In the genomic region with DNA sequence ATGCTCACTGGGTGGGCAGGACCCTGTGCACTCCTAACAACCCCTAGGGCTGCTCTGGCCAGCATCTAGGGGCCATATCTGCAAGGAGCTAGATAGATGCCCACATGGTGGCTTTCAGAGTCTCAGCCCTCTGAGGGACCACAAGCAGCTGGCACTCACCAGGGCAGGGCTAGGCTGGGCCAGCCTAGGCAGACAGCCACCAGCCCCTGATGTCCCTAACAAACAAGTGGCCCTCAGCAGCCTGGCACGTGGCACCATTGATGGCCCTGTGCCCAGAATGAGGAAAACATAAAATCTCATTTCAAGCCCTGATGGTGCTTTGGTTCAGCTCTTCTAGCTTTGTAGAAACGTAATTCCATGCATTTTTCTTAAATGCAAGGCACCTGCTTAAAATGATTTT, we compare ENCODE assay signal across 12 mouse cellular contexts.
DNase-seq lines count a peak whose midpoint lies in the region; ATAC-seq lines count a peak whose summit lies in the region.
"Had no signal": no experiment of that assay in that cellular context is flagged by ENCODE, and none has a peak within 500 bp of the region (broad histone marks: within the 10 kb centered on the region; RNA-seq: fewer than 3 reads in every experiment).

No protein-coding gene starts in this region.

- no peak overlapping the region for H3K4me2 ChIP-seq in kidney, embryonic 14.5 days (replicated peaks; ENCODE audit: low read depth, low read length)
- H3K4me2 ChIP-seq: embryonic facial prominence, embryonic 15.5 days; neural tube, embryonic 13.5 days had no signal

- ATAC-seq in kidney, embryonic 14.5 days (ENCODE audit: low FRiP score, low TSS enrichment), result no peak

- H3K27ac ChIP-seq in kidney, embryonic 14.5 days (ENCODE audit: low read depth, low read length), result no peak overlapping the region
- no peak overlapping the region for H3K27ac ChIP-seq in embryonic facial prominence, embryonic 10.5 days (replicated peaks)
- H3K27ac ChIP-seq: embryonic facial prominence, embryonic 15.5 days; liver, embryonic 14.5 days; neural tube, embryonic 13.5 days had no signal

- no peak overlapping the region for H3K9ac ChIP-seq in kidney, embryonic 14.5 days (ENCODE audit: low read depth, low read length)
- H3K9ac ChIP-seq: embryonic facial prominence, embryonic 15.5 days; liver, embryonic 14.5 days; neural tube, embryonic 13.5 days had no signal

- no peaks in the 10 kb centered on the region for H3K36me3 ChIP-seq in kidney, embryonic 14.5 days (ENCODE audit: control insufficient read depth, insufficient read depth, low read length)
- no peaks in the 10 kb centered on the region for H3K36me3 ChIP-seq in embryonic facial prominence, embryonic 10.5 days (replicated peaks)
- H3K36me3 ChIP-seq: embryonic facial prominence, embryonic 15.5 days; neural tube, embryonic 13.5 days had no signal

- WGBS in kidney, embryonic 14.5 days, result 63% methylated on average over 2 of the region's 2 CpGs
- 75% methylated on average over 2 of the region's 2 CpGs for WGBS in embryonic facial prominence, embryonic 10.5 days

- H3K4me1 ChIP-seq in kidney, embryonic 14.5 days (ENCODE audit: control insufficient read depth, insufficient read depth, low read length), result peaks cover 8% of the 10 kb centered on the region; the same call in 1 of the 2 replicates
- peaks cover 23% of the 10 kb centered on the region for H3K4me1 ChIP-seq in embryonic facial prominence, embryonic 10.5 days
- H3K4me1 ChIP-seq: megakaryocyte, embryonic 14.5 days had no signal

- DNase-seq in kidney, adult 11 months, result peak; percentile 82
- DNase-seq in right cerebral cortex, postnatal 14 days, result peak; percentile 20
- no peak for DNase-seq in right cerebral cortex, postnatal 25 days
- DNase-seq in cerebellum, postnatal 25 days, result peak; percentile 69 to 77
- peak; percentile 37 to 57 for DNase-seq in kidney, postnatal 4 days
- DNase-seq in spleen, adult 12 weeks (ENCODE audit: low spot score), result no peak
- DNase-seq in embryonic facial prominence, embryonic 10.5 days (ENCODE audit: low spot score), result no peak

- H3K4me3 ChIP-seq in kidney, embryonic 14.5 days (ENCODE audit: low read length), result no peak overlapping the region
- H3K4me3 ChIP-seq in embryonic facial prominence, embryonic 10.5 days, result no peak overlapping the region
- H3K4me3 ChIP-seq: embryonic facial prominence, embryonic 15.5 days; megakaryocyte, embryonic 14.5 days; neural tube, embryonic 13.5 days had no signal

- H3K9me3 ChIP-seq in kidney, embryonic 14.5 days (ENCODE audit: control insufficient read depth, low read length), result no peaks in the 10 kb centered on the region
- H3K9me3 ChIP-seq in embryonic facial prominence, embryonic 10.5 days, result no peaks in the 10 kb centered on the region
- H3K9me3 ChIP-seq: embryonic facial prominence, embryonic 15.5 days; megakaryocyte, embryonic 14.5 days; neural tube, embryonic 13.5 days had no signal

- 0 out of 2 replicates have a peak, but pooled peaks cover 3% of the 10 kb centered on the region for H3K27me3 ChIP-seq in kidney, embryonic 14.5 days (ENCODE audit: control insufficient read depth, insufficient read depth, low read length)
- H3K27me3 ChIP-seq in embryonic facial prominence, embryonic 10.5 days (replicated peaks; ENCODE audit: low read depth, poor library complexity, severe bottlenecking), result peaks cover 31% of the 10 kb centered on the region

Comparison
In these comparisons a context has a peak if more than half of its experiments do, and no peak if none do; other contexts are left out.
1. DNase-seq: peak in kidney, adult 11 months (single experiment), right cerebral cortex, postnatal 14 days (single experiment), cerebellum, postnatal 25 days (2 of 2) and kidney, postnatal 4 days (2 of 2); none in right cerebral cortex, postnatal 25 days (single experiment), spleen, adult 12 weeks (single experiment) and embryonic facial prominence, embryonic 10.5 days (single experiment).